Mouse (Mus musculus) layer of hippocampus, adult 9-11 months (tissue): ENCODE measurements around the gene Trappc2.
A peak's percentile ranks its signal among the peaks of the same experiment; 100 is the strongest.

Experiments
- DNase-seq: peaks from one replicate; pipeline ENCODE4 v3.0.0; 2022

Trappc2 gene

DNA sequence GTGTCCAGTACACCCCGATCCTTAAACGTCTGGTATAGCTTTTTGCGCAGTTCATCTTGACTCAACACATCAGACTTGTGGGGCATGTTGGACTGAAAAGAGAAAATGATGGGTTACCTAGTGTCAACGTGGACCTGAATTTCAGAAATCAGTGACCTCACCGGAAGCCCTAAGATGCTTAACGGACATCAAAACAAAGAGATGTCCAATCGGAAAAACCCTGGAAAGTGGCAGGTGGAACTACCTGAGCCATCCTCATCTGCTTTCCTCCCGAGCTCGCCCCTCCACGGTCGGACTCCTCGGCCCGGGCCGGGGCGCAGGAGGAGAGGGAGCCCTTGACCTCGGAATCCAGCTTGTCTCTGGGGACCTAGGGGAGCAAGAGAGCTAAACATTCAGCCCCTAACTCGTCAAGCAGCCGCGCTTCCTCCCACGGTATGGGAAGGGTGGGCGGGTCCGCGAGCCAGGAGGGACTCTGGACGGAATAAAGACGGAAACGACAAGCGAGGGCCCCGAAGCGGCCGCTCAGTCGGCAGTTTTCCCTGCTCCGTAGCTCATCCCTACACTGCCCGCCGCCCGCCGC, at the start of gene Trappc2:
Gene Trappc2 (plus strand): TSS at position 539 of the 580 bp plus-strand sequence.
- DNase-seq: no peak

DNA sequence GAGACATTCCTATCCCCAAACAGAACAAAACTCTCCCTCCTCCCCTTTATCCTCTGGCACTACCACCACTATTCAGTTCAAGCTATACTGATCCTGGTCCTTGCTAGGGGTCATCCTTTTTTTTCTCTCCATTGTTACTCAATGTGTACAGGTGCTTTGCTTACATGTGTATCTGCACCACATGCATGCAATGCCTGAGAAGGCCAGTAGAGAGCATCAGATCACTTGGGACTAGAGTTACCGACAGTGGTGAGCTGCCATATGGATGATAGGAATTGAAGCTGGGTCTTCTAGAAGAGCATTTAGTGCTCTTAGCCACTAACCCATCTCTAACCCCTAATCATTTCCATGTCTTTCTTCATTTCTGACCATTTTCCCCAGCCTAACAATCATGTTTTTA, 46.6 kb upstream of the Trappc2 start:
- no peak for DNase-seq

DNA sequence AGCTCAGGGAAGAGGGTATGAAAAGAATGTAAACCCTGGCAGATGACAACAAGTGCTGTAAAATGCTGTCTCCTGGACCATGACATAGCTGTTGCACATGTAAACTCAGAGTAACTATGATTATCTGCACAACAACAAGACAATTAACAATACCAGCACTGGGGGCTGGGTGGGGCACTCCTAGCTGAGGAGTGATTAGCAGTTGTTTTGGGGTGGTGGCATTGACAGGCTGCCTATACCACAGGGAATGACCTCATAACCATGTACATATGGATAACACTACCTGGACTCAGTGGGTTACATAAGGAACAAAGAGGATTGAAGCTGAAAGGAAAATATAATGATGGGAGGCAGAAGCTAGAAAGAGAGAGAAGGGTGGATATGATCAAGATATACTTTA, 32.5 kb upstream of the Trappc2 start:
- DNase-seq: no peak

DNA sequence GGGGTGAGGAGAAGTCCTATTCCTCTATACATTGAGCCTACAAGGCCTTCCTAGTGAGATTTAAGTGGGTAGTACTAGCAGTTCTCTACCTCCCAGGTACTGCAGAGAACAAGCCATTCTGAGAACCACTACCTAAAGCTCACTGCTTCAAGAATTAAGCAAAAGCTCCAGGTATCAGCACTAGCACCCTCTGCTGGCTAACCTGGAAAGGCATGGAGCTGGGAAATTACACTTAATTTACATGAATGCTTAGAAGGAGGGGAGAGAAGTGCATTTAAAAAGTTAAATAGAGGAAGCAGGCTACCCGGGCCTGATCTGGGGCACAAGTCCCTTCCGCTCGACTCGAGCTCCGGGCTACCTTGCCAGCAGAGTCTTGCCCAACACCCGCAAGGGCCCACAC, 24.2 kb upstream of the Trappc2 start:
- no peak for DNase-seq

DNA sequence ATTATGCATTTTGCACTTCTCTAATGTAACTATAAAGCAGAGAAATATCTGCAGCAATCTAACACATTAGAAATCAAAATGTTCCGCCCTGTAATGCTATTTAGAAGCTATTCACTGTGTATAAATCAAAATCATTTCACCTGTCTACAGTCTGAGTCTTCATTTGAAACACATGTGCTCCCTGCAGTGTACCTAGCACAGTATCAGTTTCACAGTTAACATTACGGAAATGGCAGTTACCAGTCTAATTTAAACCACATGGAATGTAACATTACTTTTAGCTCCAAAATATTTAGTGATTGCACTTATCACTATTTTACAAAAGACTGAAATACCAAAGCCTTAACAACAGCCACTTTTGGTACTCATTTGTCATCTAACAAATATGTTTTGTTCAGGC, 5.6 kb upstream of the Trappc2 start:
- DNase-seq: no peak

DNA sequence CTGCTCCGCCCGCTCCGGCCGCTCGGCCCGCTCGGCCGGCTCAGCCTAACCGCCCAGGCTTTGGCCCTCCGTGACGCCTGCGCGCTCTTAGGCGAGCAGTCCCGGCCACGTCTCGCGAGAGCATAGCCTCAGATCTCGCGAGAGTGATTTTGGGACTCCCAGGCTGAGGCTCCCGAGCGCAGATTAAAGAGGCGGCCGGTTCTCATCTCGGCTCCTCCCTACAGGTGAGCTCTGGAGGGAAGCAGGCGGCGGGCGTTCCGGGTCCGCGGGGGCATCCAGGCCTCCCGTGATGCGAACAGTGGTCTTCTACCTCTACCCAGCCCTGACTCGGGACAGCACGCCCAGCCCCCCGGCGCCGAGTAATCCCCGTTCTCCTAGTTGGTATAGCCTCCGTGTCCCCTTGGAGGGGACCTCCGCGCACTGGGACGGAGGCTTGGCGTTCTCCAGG, 266 bp downstream of the Trappc2 start, which contains the start of gene Ofd1:
Gene Ofd1 (minus strand): TSS at position 89 of the 448 bp plus-strand sequence.
- peak; percentile 92 for DNase-seq

DNA sequence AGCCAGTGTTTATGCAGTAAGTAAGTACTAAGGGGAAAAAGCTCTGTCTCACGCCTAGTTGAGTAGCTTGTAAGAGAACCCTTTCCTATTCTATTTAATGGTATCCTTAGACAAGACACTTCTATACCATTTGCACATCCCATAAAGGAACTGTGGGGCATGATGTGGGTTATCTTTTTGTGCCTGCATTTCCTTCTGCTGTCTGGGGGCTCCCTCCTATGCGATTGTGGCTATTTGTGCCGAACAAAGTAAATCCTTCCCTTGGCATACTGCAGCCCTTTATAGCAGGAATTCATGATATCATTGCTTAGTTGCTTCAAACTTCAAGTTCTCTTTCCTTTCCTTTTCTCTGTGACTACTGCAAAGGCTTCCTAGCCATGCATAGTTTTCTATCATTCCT, 4.2 kb downstream of the Trappc2 start:
- no peak for DNase-seq

DNA sequence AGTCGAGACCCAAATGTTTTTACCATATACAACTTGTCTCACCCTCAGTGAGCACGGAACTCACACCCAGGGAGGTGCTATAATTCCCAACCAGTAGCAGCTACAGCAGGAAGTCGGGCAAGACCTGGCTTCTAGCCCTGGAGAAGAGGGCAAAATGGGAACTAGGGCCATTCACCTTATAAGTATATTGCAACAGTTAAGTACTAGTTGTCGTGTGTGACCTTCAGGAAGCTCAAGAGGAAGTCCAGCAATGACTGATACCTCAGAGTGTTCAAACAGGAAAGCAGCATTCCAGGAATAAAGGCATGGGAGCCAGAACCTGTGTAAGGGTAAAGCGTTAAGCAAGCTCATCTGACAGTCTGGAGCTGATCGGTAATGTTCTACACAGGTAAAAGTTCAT, 13.2 kb downstream of the Trappc2 start:
- DNase-seq: no peak

DNA sequence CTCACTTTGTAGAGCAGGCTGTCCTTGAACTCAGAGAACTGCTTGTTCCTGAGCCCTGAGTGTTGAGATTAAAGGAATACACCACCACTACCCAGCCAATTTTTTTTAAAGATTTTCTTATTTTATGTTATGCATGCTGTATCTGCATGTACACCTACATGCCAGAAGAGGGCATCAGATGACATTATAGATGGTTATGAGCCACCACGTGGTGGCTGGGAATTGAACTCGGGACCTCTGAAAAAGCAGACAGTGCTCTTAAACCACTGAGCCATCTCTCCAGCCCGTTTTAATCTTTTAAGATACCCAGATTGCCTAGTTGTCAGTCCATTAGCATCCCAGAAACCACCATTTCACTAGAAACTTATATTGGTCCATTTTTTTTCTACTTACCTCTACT, 14.0 kb downstream of the Trappc2 start:
- no peak for DNase-seq

DNA sequence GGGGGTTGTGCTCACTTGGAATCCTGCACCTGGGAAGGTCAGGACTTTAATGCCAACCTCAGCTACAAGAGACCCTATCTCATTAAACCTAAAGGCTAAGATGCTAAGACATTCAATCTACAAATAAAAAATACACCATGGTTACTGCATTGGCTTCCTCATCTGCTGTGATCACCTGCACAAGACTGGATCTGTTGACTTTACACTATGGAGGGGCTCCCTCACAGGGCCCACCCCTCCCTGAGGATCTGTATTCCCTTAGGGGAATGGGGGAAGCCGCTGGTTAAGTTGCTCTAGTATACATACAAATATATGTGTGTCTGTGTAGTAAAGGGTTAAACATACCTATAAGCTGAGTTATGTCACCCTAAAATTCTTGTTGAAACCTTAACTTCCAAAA, 15.2 kb downstream of the Trappc2 start:
- DNase-seq: no peak

DNA sequence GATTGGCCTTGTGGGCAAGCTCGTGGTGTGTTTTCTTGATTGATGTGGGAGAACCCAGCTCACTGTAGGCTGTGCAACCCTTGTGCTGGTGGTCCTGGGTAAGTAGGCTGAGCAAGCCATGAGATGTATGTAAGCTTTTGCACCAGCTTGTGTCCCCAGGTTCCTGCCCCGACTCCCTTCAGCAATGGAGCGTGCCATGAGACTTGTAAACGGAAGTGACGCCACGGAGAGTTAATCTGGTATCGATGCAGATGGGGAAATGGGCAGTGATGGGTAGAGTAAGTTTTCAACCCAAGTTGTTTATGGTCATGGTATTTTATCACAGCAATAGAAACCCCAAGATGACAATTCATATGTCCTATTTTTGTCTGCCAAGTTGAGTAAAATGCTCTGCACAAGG, 27.9 kb downstream of the Trappc2 start:
- no peak for DNase-seq

DNA sequence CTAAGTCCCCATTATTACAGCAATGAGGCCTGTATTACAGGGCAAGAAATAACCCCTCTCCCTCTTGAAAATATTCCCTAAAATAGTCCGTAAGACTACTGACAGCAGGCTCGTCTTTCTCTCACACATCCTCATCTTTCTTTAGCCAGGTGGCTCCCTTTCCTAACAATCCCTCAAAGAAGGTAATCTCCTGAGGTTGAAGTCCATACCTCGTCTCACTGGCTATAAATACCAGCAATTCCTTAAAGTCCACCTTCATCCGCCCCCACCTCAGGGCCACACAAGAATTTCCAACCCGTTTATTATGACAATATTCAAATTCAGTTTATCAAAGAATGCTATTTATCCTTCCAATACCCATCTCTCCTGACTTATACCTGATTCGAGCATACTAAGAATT, 32.2 kb downstream of the Trappc2 start:
- no peak for DNase-seq

DNA sequence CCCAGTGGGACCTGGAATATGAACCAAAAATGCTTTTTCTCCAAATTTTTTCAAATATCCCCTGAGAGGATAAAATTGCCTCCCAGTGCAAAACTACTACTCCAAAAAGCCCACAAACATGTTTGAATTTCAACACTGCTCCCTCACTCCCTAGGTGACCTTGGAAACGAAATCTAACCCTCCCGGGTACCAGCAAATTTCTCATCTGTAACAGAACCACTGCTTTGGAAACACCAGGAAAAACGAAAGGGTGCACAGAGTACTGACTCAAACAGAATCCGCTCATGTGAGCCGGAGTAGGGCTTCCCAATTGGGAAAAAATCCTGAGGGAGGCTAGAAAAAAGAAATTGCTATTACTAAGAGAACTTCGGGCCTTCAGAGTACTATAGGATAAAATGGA, 37.0 kb downstream of the Trappc2 start:
- no peak for DNase-seq

DNA sequence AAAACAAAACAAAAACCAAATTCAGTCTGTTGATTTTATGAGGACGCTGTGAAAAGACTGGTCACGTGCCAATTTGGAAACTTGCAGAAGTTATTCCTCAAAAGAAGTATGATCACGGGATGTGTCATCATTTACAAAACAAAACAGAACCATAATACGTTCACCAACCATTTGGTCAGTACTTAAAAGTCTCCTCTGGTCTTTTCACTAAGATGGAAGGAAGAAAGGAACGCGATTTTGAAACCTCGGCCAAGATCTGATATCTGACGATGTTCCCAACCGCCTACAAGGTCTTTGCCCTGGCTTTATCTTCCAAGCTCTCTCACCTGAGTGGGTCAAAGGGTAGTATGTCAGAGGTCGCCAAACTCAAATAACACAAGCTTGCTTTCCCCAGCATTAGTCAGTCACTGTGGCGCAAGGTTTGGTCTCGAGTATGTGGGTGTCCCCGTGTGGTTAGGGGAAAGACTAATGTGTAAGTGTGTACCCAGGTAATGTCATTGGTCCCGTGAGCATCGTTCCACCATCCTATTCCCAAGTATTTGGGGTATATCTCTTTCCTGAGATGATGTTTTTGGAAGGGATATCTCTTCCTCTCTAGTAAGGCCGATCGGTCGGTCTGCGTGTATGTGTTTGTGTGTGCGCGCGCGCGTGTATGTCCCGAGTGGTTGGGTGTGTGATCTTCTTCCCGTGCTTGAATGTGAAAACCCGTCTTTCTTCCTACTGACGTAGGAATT, 38.4 kb downstream of the Trappc2 start:
- DNase-seq: no peak

DNA sequence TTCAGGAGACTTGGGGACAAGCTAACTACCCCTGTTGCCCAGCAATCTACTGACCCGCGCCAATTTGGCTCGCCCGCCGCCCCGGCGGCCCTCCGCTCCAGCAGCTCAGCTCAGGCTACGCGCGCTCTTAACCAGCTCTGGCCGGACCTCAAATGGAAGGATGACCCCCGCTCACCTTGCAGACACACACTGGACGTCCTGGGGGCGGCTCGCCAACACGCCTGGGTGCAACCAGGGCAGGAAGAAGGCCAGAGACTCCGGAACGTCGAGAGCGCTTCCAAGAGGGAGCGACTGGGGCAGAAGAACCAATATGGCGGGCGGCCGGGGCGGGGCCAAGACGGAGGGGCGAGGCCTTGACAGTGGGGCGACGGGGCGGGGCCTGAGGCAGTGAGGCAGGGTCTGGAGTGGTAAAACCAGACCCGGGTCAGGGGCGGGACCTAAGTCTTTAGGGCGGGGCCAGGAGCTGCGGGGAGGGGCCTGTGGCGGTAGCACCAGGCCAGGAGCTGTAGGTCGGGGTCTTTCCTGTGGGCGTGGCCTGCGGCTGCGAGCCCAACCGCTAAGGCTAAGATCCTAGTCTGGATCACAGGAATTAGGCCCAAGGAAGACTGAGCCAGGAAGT, 39.1 kb downstream of the Trappc2 start, which contains the start of gene Rab9:
Gene Rab9 (minus strand): TSS at position 503 of the 619 bp plus-strand sequence.
- peak; percentile 92 for DNase-seq

DNA sequence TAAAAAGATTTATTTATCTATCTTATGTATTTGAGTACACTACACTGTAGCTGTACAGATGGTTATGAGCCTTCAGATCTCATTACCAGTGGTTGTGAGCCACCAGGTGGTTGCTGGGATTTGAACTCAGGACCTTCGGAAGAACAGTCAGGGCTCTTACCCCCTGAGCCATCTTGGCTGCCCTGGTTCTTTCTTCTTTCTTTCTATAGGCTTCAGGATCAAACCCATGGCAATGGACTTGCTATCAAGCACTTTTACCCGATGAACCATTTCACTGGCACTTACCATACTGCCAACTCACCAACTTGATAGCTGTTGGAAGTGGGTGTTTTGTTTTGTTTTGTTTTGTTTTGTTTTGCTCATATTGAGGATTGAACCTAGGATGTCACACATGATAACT, 54.7 kb downstream of the Trappc2 start:
- no peak for DNase-seq

DNA sequence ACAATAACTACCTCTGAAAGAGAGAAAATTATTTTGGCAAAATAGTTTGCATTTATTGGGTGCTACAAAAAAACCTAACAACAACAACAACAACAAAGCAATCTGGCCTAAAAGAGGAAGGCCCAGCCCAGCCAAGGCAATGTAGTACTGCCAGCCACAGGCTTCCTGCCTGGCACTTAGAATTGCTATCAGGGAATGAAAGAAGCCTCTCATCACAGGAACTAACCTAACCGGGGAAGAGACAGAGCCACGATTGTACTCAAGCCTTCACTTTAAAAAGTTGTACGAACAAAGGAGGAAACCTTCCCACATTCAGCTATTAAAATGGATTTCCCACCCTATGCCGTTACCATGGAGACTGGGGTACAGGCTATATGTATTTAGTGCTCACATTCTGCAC, 57.4 kb downstream of the Trappc2 start:
- peak; percentile 13 for DNase-seq

DNA sequence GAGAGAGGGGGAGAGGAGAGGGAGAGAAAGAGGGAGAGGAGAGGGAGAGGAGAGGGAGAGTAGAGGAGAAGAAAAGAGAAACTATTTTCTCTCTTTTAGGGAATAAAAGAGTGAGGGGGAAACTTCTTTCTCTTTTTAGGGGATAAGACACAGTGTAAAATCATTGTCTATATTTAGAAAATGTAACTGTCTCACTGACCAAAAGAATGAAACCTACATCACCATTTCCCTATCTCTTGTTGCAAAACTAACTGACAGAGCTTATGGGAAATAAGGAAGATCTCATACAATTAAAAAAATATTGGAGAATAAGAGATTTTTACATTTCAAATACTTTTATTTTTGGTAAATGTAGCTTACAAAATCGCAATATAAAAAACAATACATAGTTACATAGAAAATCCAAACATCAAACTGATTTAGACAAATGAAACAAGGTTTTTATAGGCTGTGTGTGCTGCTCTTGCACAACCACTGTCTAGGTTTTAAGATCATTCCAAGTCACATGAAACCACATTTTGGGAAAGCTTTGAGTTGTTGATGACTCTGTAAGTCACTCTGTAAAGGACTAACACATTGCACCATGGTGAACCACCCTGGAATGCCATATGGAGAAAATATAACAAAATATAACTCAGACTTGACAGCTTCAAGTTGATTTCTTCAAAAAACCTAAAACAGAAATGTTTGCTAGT, 59.3 kb downstream of the Trappc2 start:
- DNase-seq: no peak
